Mouse (Mus musculus) kidney, postnatal 0 days (tissue): Measurements from ENCODE around the gene Tomt. TPM values are rescaled to one million over a fixed set of nuclear protein-coding genes. Genes with fewer than 3 reads are reported as not detected.

Source experiments
- ATAC-seq: fragments of 200-750 bp; cut with Nextera tagmentation; replicated peaks from 2 replicates; pipeline ENCODE4 v1.8.0; 2017; ENCODE audit warnings: low read depth, moderate number of reproducible peaks, moderate TSS enrichment, moderate library complexity; ENCODE audit not compliant: low FRiP score
- DNase-seq: peaks from one replicate; pipeline ENCODE4 v3.0.0-alpha.2; 2016; ENCODE audit warnings: low spot score
- H3K27ac ChIP-seq: fragments of 300-500 bp; sonication (generic); 2 replicates; pipeline ENCODE4 v1.5.1; 2014; ENCODE audit warnings: mild to moderate bottlenecking
- H3K27me3 ChIP-seq: fragments of 300-500 bp; sonication (generic); 2 replicates; pipeline ENCODE4 v1.6.1; 2014; ENCODE audit warnings: low read length, mixed read lengths; ENCODE audit not compliant: insufficient read depth
- H3K36me3 ChIP-seq: fragments of 300-500 bp; sonication (generic); 2 replicates; pipeline ENCODE4 v1.6.1; 2014; ENCODE audit warnings: low read length, mixed read lengths; ENCODE audit not compliant: insufficient read depth
- H3K4me1 ChIP-seq: fragments of 300-500 bp; sonication (generic); replicated peaks from 2 replicates; pipeline ENCODE4 v1.6.1; 2014; ENCODE audit warnings: antibody characterized with exemption, low read length, mixed read lengths; ENCODE audit not compliant: insufficient read depth
- H3K4me2 ChIP-seq: fragments of 300-500 bp; sonication (generic); 2 replicates; pipeline ENCODE4 v1.6.1; 2014; ENCODE audit warnings: mild to moderate bottlenecking, low read length, moderate library complexity, mixed read lengths
- H3K4me3 ChIP-seq: fragments of 300-500 bp; sonication (generic); replicated peaks from 2 replicates; pipeline ENCODE4 v1.5.1; 2014; ENCODE audit warnings: low read depth, low read length
- H3K9ac ChIP-seq: fragments of 300-500 bp; sonication (generic); 2 replicates; pipeline ENCODE4 v1.6.1; 2014; ENCODE audit warnings: low read depth, low read length
- H3K9me3 ChIP-seq: fragments of 300-500 bp; sonication (generic); replicated peaks from 2 replicates; pipeline ENCODE4 v1.6.1; 2016; ENCODE audit warnings: low read length, inconsistent platforms, mixed read lengths
- CTCF ChIP-seq: IDR thresholded peaks from 2 replicates; pipeline ENCODE4 v1.5.1; 2016; ENCODE audit warnings: antibody characterized with exemption, low read depth, mild to moderate bottlenecking, moderate library complexity
- WGBS: fragments of 180-500 bp; shearing (Covaris S2); extraction: QIAGEN DNeasy Blood & Tissue Kit; methylation state at CpG from one replicate; pipeline ENCODE4 v1.1.7; 2014; 5-methylcytosine and 5-hydroxymethylcytosine counted together
- polyA plus RNA-seq: library from polyadenylated mRNA; unstranded; fragments of >200 nt; fragmentation: Nextera tagmentation; extraction: Ambion mirVana; gene quantifications from 2 replicates; pipeline ENCODE4 v1.2.1, GENCODE M21; 2015

Tomt gene
- polyA plus RNA-seq, 1 experiment from 2014 or later, result 0.13 TPM

GRCm38 (mm10) chr7:101867482-101867881 lies 38.7 kb downstream of the Tomt start:
- Histone ChIP-seq H3K4me1 (peaks cover 12% of the 10 kb centered on the region; the same call in 1 of the 2 replicates), H3K4me2 (no peak overlapping the region), H3K27me3 (no peaks in the 10 kb centered on the region), H3K36me3 (no peaks in the 10 kb centered on the region), H3K4me3 (no peak overlapping the region), H3K9me3 (no peaks in the 10 kb centered on the region), H3K27ac (no peak overlapping the region), H3K9ac (no peak overlapping the region)
- ATAC-seq (no peak), DNase-seq (no peak)
- TF ChIP-seq CTCF, result no peak
- WGBS, result 99% methylated on average over 4 of the region's 4 CpGs

- Histone ChIP-seq H3K27ac (no peak overlapping the region), H3K9me3 (no peaks in the 10 kb centered on the region), H3K9ac (no peak overlapping the region), H3K4me3 (no peak overlapping the region), H3K36me3 (no peaks in the 10 kb centered on the region), H3K4me1 (peaks cover 12% of the 10 kb centered on the region; the same call in 1 of the 2 replicates), H3K27me3 (no peaks in the 10 kb centered on the region), H3K4me2 (no peak overlapping the region)
- DNase-seq, result no peak
- 85% methylated on average over 11 of the region's 11 CpGs for WGBS
- TF ChIP-seq CTCF, result no peak
- ATAC-seq, result no peak
Observed at GRCm38 (mm10) chr7:101866491-101867265, 39.5 kb downstream of the Tomt start.

GRCm38 (mm10) chr7:101863415-101863814 lies 42.7 kb downstream of the Tomt start, which contains the start of gene Anapc15:
Gene Anapc15 (plus strand): TSS chr7:101863715.
- no peak within 1 kb of the TSS for H3K9ac ChIP-seq
- no peak for TF ChIP-seq CTCF
- H3K4me1 ChIP-seq, result peaks cover 5% of the 10 kb centered on the region; the same call in 1 of the 2 replicates
- 69% methylated on average over 3 of the region's 3 CpGs for WGBS
- ATAC-seq, result no peak
- H3K4me2 ChIP-seq, result no peak within 1 kb of the TSS
- H3K36me3 ChIP-seq, result no peaks in the 10 kb centered on the region
- no peak for DNase-seq
- no peak within 1 kb of the TSS for H3K4me3 ChIP-seq
- no peak within 1 kb of the TSS for H3K27ac ChIP-seq
- no peaks in the 10 kb centered on the region for H3K9me3 ChIP-seq
- no peaks in the 10 kb centered on the region for H3K27me3 ChIP-seq

- Histone ChIP-seq H3K4me3 (no peak overlapping the region), H3K9ac (no peak overlapping the region), H3K9me3 (no peaks in the 10 kb centered on the region), H3K4me2 (no peak overlapping the region), H3K27me3 (no peaks in the 10 kb centered on the region), H3K36me3 (no peaks in the 10 kb centered on the region), H3K4me1 (no peaks in the 10 kb centered on the region), H3K27ac (no peak overlapping the region)
- no peak for TF ChIP-seq CTCF
- DNase-seq (no peak), ATAC-seq (no peak)
- 76% methylated on average over 3 of the region's 3 CpGs for WGBS
Observed at GRCm38 (mm10) chr7:101862291-101862690, 43.9 kb downstream of the Tomt start.

- no peak overlapping the region for H3K4me2 ChIP-seq
- no peak overlapping the region for H3K4me3 ChIP-seq
- H3K9ac ChIP-seq, result no peak overlapping the region
- DNase-seq (peak; percentile 18), ATAC-seq (no peak)
- H3K36me3 ChIP-seq, result no peaks in the 10 kb centered on the region
- TF ChIP-seq CTCF, result no peak
- H3K4me1 ChIP-seq, result no peaks in the 10 kb centered on the region
- H3K27me3 ChIP-seq, result no peaks in the 10 kb centered on the region
- no peak overlapping the region for H3K27ac ChIP-seq
- no peaks in the 10 kb centered on the region for H3K9me3 ChIP-seq
Observed at GRCm38 (mm10) chr7:101860978-101861377, 45.2 kb downstream of the Tomt start.

GRCm38 (mm10) chr7:101858362-101858761 lies 47.8 kb downstream of the Tomt start:
- Histone ChIP-seq H3K4me3 (no peak overlapping the region), H3K36me3 (no peaks in the 10 kb centered on the region), H3K27ac (no peak overlapping the region), H3K9ac (no peak overlapping the region), H3K4me1 (no peaks in the 10 kb centered on the region), H3K4me2 (no peak overlapping the region), H3K9me3 (no peaks in the 10 kb centered on the region), H3K27me3 (no peaks in the 10 kb centered on the region)
- 74% methylated on average over 9 of the region's 9 CpGs for WGBS
- TF ChIP-seq CTCF, result no peak
- ATAC-seq (no peak), DNase-seq (no peak)
